Mouse (Mus musculus) C2C12 (cell line): Measurements from ENCODE around the gene Tnfrsf14. TPM values are rescaled to one million over a fixed set of nuclear protein-coding genes. Genes with fewer than 3 reads are reported as not detected.

Experiments used
- H3K27me3 ChIP-seq: one replicate; pipeline ENCODE4 v1.6.1; 2011; ENCODE audit not compliant: control insufficient read depth, insufficient read depth, insufficient read length
- H3K36me3 ChIP-seq: one replicate; pipeline ENCODE4 v1.6.1; 2011; ENCODE audit not compliant: control insufficient read depth, insufficient read depth
- H3K4me3 ChIP-seq: one replicate; pipeline ENCODE4 v1.5.1; 2011; ENCODE audit warnings: mild to moderate bottlenecking, control low read depth; ENCODE audit not compliant: poor library complexity, insufficient read depth, severe bottlenecking
- H3K79me2 ChIP-seq: one replicate; pipeline ENCODE4 v1.6.1; 2011; ENCODE audit not compliant: control insufficient read depth, insufficient read depth
- H3K79me3 ChIP-seq: one replicate; pipeline ENCODE4 v1.6.1; 2011; ENCODE audit warnings: low read depth, control low read depth
- H3ac ChIP-seq: one replicate; pipeline ENCODE3; 2011; ENCODE audit warnings: low read depth; ENCODE audit not compliant: control insufficient read depth, insufficient read length
- CEBPB ChIP-seq: IDR thresholded peaks from one replicate; pipeline ENCODE4 v1.6.1; 2011; ENCODE audit warnings: low read depth, mild to moderate bottlenecking, control low read depth, moderate library complexity
- CTCF ChIP-seq: IDR thresholded peaks from one replicate; pipeline ENCODE4 v1.5.1; 2011; ENCODE audit not compliant: control insufficient read depth, insufficient read depth, insufficient read length
- FOSL1 ChIP-seq: IDR thresholded peaks from one replicate; pipeline ENCODE4 v1.8.0; 2011; ENCODE audit warnings: mild to moderate bottlenecking, low read length; ENCODE audit not compliant: poor library complexity, insufficient read depth, severe bottlenecking
- MAX ChIP-seq: IDR thresholded peaks from one replicate; pipeline ENCODE4 v1.6.1; 2011; ENCODE audit warnings: mild to moderate bottlenecking, control low read depth
- MYOD1 ChIP-seq: IDR thresholded peaks from one replicate; pipeline ENCODE4 v1.6.1; 2011; ENCODE audit warnings: low read depth; ENCODE audit not compliant: control insufficient read depth, insufficient read length
- MYOG ChIP-seq: IDR thresholded peaks from one replicate; pipeline ENCODE4 v1.6.1; 2011; ENCODE audit not compliant: control insufficient read depth, insufficient read length; ENCODE audit errors: extremely low read depth
- USF1 ChIP-seq: IDR thresholded peaks from one replicate; pipeline ENCODE4 v1.6.1; 2011; ENCODE audit warnings: low read depth, mild to moderate bottlenecking, control low read depth, moderate library complexity
- polyA plus RNA-seq: library from polyadenylated mRNA; unstranded; fragments of >200 nt; fragmentation: generic; extraction: Trizol; gene quantifications from one replicate; pipeline ENCODE4 v1.2.1, GENCODE M21; 2012; ENCODE audit warnings: missing spikeins

Tnfrsf14 gene
- polyA plus RNA-seq, 1 experiment, result 0.02 TPM

DNA sequence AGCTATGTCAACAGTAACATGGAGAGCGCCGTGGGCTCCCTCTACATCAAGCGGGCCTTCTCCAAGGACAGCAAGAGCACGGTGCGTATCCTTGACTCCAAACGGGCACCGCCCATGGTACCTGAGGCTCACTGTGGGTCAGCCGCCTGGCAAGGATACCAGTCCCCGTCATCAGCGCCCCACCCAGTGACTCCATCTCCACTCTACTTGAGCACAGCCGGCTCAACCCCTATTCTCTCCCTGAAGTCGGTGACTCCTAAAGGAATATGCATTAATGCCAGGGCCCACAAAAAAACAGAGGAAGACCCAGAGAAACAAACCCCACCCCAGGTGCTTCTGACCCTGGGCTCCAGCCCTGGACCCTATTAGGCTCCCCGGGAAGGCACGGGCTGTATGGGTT is 37.5 kb downstream of the Tnfrsf14 start:
- TF ChIP-seq MAX, result no peak
- TF ChIP-seq FOSL1, result no peak
- TF ChIP-seq MYOD1, result no peak
- no peak for TF ChIP-seq MYOG
- no peak for TF ChIP-seq USF1
- TF ChIP-seq CTCF, result no peak
- no peak for TF ChIP-seq CEBPB
- no peaks in the 10 kb centered on the region for H3K79me3 ChIP-seq
- no peaks in the 10 kb centered on the region for H3K79me2 ChIP-seq
- H3K4me3 ChIP-seq, result no peak overlapping the region
- H3ac ChIP-seq, result no peak overlapping the region
- no peaks in the 10 kb centered on the region for H3K36me3 ChIP-seq
- H3K27me3 ChIP-seq, result peaks cover 77% of the 10 kb centered on the region

DNA sequence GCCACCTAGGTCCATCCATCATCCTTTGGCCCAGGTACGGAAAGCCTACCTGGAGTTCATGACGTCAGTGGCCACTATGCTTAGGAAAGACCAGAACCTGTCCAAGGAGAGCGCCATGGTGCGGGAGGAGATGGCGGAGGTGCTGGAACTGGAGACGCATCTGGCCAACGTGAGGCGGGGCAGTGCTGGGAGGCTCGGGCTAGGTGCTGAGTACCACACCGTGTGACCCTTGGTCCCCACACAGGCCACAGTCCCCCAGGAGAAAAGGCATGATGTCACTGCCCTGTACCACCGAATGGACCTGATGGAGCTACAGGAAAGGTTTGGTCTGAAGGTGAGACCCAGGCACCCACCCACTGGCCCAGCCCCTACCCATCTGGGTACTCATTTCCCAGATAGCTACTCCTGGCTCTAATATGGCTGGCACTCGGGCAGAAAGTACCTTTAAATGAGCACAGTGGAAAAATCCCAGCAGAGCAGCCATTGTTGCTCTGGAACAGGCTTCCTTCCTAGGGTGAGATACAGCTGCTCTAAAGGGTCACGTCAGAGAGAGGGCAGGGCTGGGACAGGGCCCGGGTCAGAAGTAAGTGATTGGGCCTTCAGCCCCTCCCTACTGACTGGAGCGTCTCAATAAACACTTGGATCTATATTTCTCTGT is 40.6 kb downstream of the Tnfrsf14 start:
- no peak overlapping the region for H3K4me3 ChIP-seq
- H3K27me3 ChIP-seq, result peaks cover 60% of the 10 kb centered on the region
- H3K79me3 ChIP-seq, result no peaks in the 10 kb centered on the region
- H3K79me2 ChIP-seq, result no peaks in the 10 kb centered on the region
- no peak for TF ChIP-seq USF1
- TF ChIP-seq MYOD1, result no peak
- TF ChIP-seq MAX, result no peak
- no peaks in the 10 kb centered on the region for H3K36me3 ChIP-seq
- H3ac ChIP-seq, result no peak overlapping the region

DNA sequence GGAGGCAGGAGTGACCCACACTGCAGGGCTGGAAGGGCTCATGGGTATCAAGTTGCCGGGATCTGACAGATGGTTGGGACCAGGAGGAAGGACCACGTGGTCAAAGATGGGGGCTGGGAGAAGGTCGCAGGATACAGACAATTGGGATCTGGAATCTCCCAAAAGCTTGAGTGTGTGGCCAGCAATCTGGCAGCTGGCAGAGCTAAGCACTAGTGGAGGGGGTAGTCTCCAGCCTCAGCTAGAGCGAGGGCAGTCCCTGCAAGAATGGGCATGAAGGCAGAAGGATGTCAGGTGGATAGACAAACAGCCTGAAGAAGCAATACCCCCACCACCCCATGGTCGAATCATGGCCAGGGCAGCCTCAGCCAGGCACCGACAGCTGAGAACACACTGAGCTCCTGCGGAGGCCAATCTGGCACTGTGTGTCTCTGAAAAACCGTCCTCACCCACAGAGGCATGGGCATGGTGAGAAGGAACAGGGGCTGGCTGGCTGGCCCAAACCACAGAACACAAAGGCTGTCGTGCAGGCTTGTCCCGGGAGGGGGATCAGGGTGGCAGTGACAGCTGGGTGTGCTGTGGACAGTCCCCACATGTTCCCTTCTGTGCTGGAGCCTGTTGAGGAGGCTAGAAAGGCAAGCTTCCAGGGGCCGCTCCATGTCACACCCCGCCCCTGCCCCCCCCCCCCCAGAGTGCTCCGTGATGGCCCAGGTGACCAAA is 41.3 kb downstream of the Tnfrsf14 start:
- Histone ChIP-seq H3K4me3 (no peak overlapping the region), H3K27me3 (peaks cover 56% of the 10 kb centered on the region), H3ac (no peak overlapping the region), H3K79me2 (no peaks in the 10 kb centered on the region), H3K36me3 (no peaks in the 10 kb centered on the region), H3K79me3 (no peaks in the 10 kb centered on the region)
- TF ChIP-seq MYOG (no peak), USF1 (no peak), CTCF (no peak), MAX (no peak), CEBPB (no peak), FOSL1 (no peak), MYOD1 (no peak)

DNA sequence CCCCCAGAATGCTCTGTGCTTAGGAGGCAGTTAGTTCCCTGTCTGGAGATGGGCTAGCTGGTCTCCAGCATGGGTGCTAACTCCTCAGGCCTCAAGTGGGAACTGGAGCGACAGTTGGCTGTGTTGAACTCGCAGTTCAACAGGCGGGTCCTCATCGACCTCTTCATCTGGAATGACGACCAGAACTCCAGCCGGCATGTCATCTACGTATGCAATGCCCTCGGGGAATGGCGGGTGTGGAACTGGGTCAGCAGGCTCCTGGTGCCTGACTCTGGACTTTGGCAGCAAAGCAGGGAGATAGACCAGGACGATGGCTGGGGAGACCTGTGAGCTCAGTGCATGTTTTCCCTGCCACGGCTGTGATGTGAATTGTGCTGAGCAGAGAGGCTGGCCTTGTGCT is 42.9 kb downstream of the Tnfrsf14 start:
- no peak for TF ChIP-seq MYOD1
- no peak for TF ChIP-seq FOSL1
- TF ChIP-seq CTCF, result no peak
- TF ChIP-seq CEBPB, result no peak
- no peak for TF ChIP-seq MYOG
- no peak for TF ChIP-seq MAX
- H3K36me3 ChIP-seq, result no peaks in the 10 kb centered on the region
- no peak overlapping the region for H3K4me3 ChIP-seq
- H3K79me3 ChIP-seq, result no peaks in the 10 kb centered on the region
- H3K79me2 ChIP-seq, result no peaks in the 10 kb centered on the region
- H3K27me3 ChIP-seq, result peaks cover 39% of the 10 kb centered on the region
- H3ac ChIP-seq, result no peak overlapping the region

- Histone ChIP-seq H3ac (no peak overlapping the region), H3K4me3 (no peak overlapping the region), H3K27me3 (peaks cover 22% of the 10 kb centered on the region), H3K36me3 (no peaks in the 10 kb centered on the region), H3K79me3 (no peaks in the 10 kb centered on the region), H3K79me2 (no peaks in the 10 kb centered on the region)
- TF ChIP-seq MYOG, result no peak
- TF ChIP-seq CTCF, result no peak
- no peak for TF ChIP-seq USF1
- no peak for TF ChIP-seq MYOD1
- TF ChIP-seq MAX, result no peak
- no peak for TF ChIP-seq FOSL1
- no peak for TF ChIP-seq CEBPB
Observed at GRCm38 (mm10) chr4:154882014-154882659, 46.2 kb downstream of the Tnfrsf14 start.
